Mouse (Mus musculus) megakaryocyte, embryonic 14.5 days (primary cell): ENCODE results near the gene Krt26.

Experiments
- FLI1 ChIP-seq: IDR thresholded peaks from 2 replicates; pipeline ENCODE4 v1.6.1; 2012; ENCODE audit warnings: low read length, inconsistent platforms, mixed read lengths
- GATA1 ChIP-seq: IDR thresholded peaks from 3 replicates; pipeline ENCODE4 v1.6.1; 2012; ENCODE audit warnings: mixed read lengths, low read length, inconsistent platforms, borderline replicate concordance

GRCm38 (mm10) chr11:99351004-99351403 lies 13.2 kb upstream of the Krt26 start, which contains the start of gene Krt27:
- TF ChIP-seq GATA1, result no peak
- TF ChIP-seq FLI1, result no peak
